Mouse (Mus musculus) lung, postnatal 25 days (tissue): ENCODE measurements around the gene Samd1.

Source experiments
- DNase-seq: peaks from one replicate; pipeline ENCODE4 v3.0.0; 2022; ENCODE audit warnings: low spot score

The Samd1 gene

GRCm38 (mm10) chr8:83997511-83998141 lies at the start of gene Samd1:
Gene Samd1 (plus strand): TSS chr8:83997672.
- DNase-seq, result peak; percentile 29

GRCm38 (mm10) chr8:83954749-83955105 lies 42.7 kb upstream of the Samd1 start:
- no peak for DNase-seq

GRCm38 (mm10) chr8:83955106-83955957 lies 42.1 kb upstream of the Samd1 start, which contains the start of the genes Gm10644 and Asf1b:
Gene Gm10644 (minus strand): TSS chr8:83955205.
Gene Asf1b (plus strand): TSS chr8:83955507.
- DNase-seq, result peak; percentile 99

- DNase-seq, result no peak
These were observed 41.6 kb upstream of the Samd1 start for GRCm38 (mm10) chr8:83955958-83956218.

- no peak for DNase-seq
These were observed 40.7 kb upstream of the Samd1 start for GRCm38 (mm10) chr8:83956789-83957188.

GRCm38 (mm10) chr8:83964015-83964765 lies 33.3 kb upstream of the Samd1 start:
- DNase-seq, result peak; percentile 84

GRCm38 (mm10) chr8:83967701-83968100 lies 29.8 kb upstream of the Samd1 start:
- DNase-seq, result no peak

- DNase-seq, result no peak
These were observed 26.4 kb upstream of the Samd1 start for GRCm38 (mm10) chr8:83971121-83971520.

- no peak for DNase-seq
These were observed 25.8 kb upstream of the Samd1 start for GRCm38 (mm10) chr8:83971661-83972060.

- DNase-seq, result peak; percentile 99
These were observed 25.0 kb upstream of the Samd1 start, which contains the start of gene Prkaca for GRCm38 (mm10) chr8:83972150-83973120. Gene Prkaca (plus strand): TSS chr8:83972993.

- no peak for DNase-seq
These were observed 24.1 kb upstream of the Samd1 start for GRCm38 (mm10) chr8:83973161-83974031.

GRCm38 (mm10) chr8:83974521-83974920 lies 23.0 kb upstream of the Samd1 start:
- DNase-seq, result peak; percentile 59

GRCm38 (mm10) chr8:83976101-83976630 lies 21.3 kb upstream of the Samd1 start:
- DNase-seq, result no peak

GRCm38 (mm10) chr8:83976779-83977350 lies 20.6 kb upstream of the Samd1 start:
- DNase-seq, result no peak

GRCm38 (mm10) chr8:83977646-83978045 lies 19.8 kb upstream of the Samd1 start:
- peak; percentile 50 for DNase-seq

- DNase-seq, result no peak
These were observed 19.3 kb upstream of the Samd1 start for GRCm38 (mm10) chr8:83978200-83978599.

GRCm38 (mm10) chr8:83980250-83980649 lies 17.2 kb upstream of the Samd1 start:
- DNase-seq, result no peak

- DNase-seq, result no peak
These were observed 16.6 kb upstream of the Samd1 start for GRCm38 (mm10) chr8:83980845-83981244.

- no peak for DNase-seq
These were observed 15.9 kb upstream of the Samd1 start for GRCm38 (mm10) chr8:83981533-83981932.

- no peak for DNase-seq
These were observed 15.0 kb upstream of the Samd1 start for GRCm38 (mm10) chr8:83982449-83982848.
